Mouse (Mus musculus) liver, adult 2 months (tissue): Measurements from ENCODE around the gene Lrr1.

Experiments used
- CTCF ChIP-seq: fragments of 200-500 bp; IDR thresholded peaks from 2 replicates; pipeline ENCODE4 v1.5.1; 2011; ENCODE audit warnings: low read depth, low read length, control low read depth
- POLR2A ChIP-seq: fragments of 200-500 bp; IDR thresholded peaks from 2 replicates; pipeline ENCODE4 v1.6.1; 2011; ENCODE audit warnings: low read length, control low read depth; ENCODE audit not compliant: insufficient read depth; ENCODE audit errors: extremely low read depth

GRCm38 (mm10) chr12:69198164-69198535 is 29.5 kb downstream of the Lrr1 start, which contains the start of gene Dnaaf2:
- TF ChIP-seq POLR2A: no peak
- no peak for TF ChIP-seq CTCF
